In the genomic region with DNA sequence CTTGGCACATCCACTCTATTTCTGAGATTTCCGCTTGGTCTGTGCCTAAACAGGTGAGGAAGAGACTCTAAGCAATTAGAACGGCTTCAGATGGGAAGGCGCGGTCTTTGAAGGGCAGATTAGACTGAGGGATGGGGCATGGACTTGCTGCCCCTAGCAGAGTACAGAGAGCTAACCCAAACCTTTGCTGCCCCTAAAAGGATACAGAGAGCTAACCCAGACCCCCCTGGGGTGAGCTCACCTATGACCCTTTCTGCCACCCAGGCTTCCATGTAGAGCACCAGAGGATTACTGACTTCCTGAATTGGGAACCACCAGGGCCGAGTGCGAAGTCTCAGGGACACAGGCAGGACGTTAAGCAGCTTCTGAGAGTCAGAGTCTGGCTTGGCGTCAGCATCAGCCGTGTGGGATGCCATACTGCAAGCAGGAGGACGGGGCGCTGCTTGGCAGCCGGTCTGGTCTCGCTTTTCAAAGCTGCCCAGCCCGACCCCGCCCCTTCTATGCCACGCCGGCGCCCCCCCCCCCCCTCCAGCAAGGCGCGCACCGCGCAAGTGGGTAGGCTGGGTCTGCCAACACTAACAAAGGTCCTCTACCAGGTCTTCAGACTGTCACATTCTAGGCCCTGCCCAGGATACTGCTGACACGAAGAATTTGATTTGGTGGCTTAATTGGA, we compare ENCODE assay signal across 9 mouse cellular contexts. TPM values are rescaled to one million over a fixed set of nuclear protein-coding genes. Genes with fewer than 3 reads are reported as not detected.
DNase-seq lines count a peak whose midpoint lies in the region; ATAC-seq lines count a peak whose summit lies in the region.
"Had no signal": no experiment of that assay in that cellular context is flagged by ENCODE, and none has a peak within 500 bp of the region (broad histone marks: within the 10 kb centered on the region; RNA-seq: fewer than 3 reads in every experiment).

A gene (minus strand): TSS at position 613 of the 673 bp plus-strand sequence.

- H3K27ac ChIP-seq in hindbrain, embryonic 13.5 days: no peak within 1 kb of the TSS; the same call in 1 of the 2 replicates
- H3K27ac ChIP-seq in liver, embryonic 16.5 days (ENCODE audit: low read length): no peak within 1 kb of the TSS

- peak within 1 kb of the TSS; percentile 41 for H3K4me3 ChIP-seq in hindbrain, embryonic 13.5 days
- H3K4me3 ChIP-seq in liver, embryonic 16.5 days (ENCODE audit: low read depth, low read length): no peak within 1 kb of the TSS

- H3K27me3 ChIP-seq in hindbrain, embryonic 13.5 days: peaks cover 3% of the 10 kb centered on the region; the same call in 1 of the 2 replicates
- H3K27me3 ChIP-seq in liver, embryonic 16.5 days (ENCODE audit: control insufficient read depth, insufficient read depth, low read depth, low read length): peaks cover 4% of the 10 kb centered on the region

- H3K36me3 ChIP-seq in hindbrain, embryonic 13.5 days: no peaks in the 10 kb centered on the region
- H3K36me3 ChIP-seq in liver, embryonic 16.5 days (ENCODE audit: control insufficient read depth, insufficient read depth): no peaks in the 10 kb centered on the region
- H3K36me3 ChIP-seq: G1E had no signal

- WGBS in hindbrain, embryonic 13.5 days: 6% methylated on average over 21 of the region's 23 CpGs
- WGBS in liver, embryonic 16.5 days (ENCODE audit: insufficient replicate concordance): 6% methylated on average over 23 of the region's 23 CpGs

- H3K4me1 ChIP-seq in hindbrain, embryonic 13.5 days (replicated peaks): peaks cover 14% of the 10 kb centered on the region
- no peaks in the 10 kb centered on the region for H3K4me1 ChIP-seq in liver, embryonic 16.5 days (ENCODE audit: control insufficient read depth, low read depth, low read length)

- H3K9me3 ChIP-seq in hindbrain, embryonic 13.5 days: no peaks in the 10 kb centered on the region
- H3K9me3 ChIP-seq in liver, embryonic 16.5 days (replicated peaks; ENCODE audit: control insufficient read depth, low read length): no peaks in the 10 kb centered on the region
- H3K9me3 ChIP-seq: G1E had no signal

- ATAC-seq in hindbrain, embryonic 13.5 days (ENCODE audit: low FRiP score): peak; percentile 95
- no peak for ATAC-seq in liver, embryonic 16.5 days (ENCODE audit: low read depth)

- peak within 1 kb of the TSS; percentile 68 for H3K4me2 ChIP-seq in hindbrain, embryonic 13.5 days
- H3K4me2 ChIP-seq in liver, embryonic 16.5 days (ENCODE audit: low read depth, low read length): peak within 1 kb of the TSS; percentile 18; the same call in 1 of the 2 replicates

- peak within 1 kb of the TSS; percentile 67 for H3K9ac ChIP-seq in hindbrain, embryonic 13.5 days
- H3K9ac ChIP-seq in liver, embryonic 16.5 days (ENCODE audit: low read depth, low read length): no peak within 1 kb of the TSS

- DNase-seq in frontal cortex, postnatal 10 days (ENCODE audit: low spot score in 2 of 2): peak; percentile 6 to 8
- no peak for DNase-seq in frontal cortex, postnatal 25 days (ENCODE audit: low spot score in 2 of 2)
- DNase-seq in thymus, postnatal 0 days (ENCODE audit: low spot score): peak; percentile 14
- DNase-seq in thymus, postnatal 25 days: no peak
- peak; percentile 68 for DNase-seq in retina, embryonic 14.5 days (ENCODE audit: low spot score)
- DNase-seq in ovary, postnatal 14 days (ENCODE audit: low spot score): no peak

RNA-seq across cellular contexts. Expression of the gene that starts here (rescaled TPM):
- 1.6 and 1.8 TPM in 2 replicates for polyA plus RNA-seq in thymus, postnatal 0 days (2015; fragmentation: Nextera tagmentation; extraction: Ambion mirVana)
- 5.5 and 7.9 TPM in 2 replicates for polyA plus RNA-seq in hindbrain, embryonic 13.5 days (2015; fragmentation: Nextera tagmentation; extraction: Ambion mirVana)
- polyA plus RNA-seq in liver, embryonic 16.5 days (2015; fragmentation: Nextera tagmentation; extraction: Ambion mirVana): 0.06 TPM in 1 of 2 replicates, not detected in the other
- polyA plus RNA-seq: G1E had no signal

Comparison
In these comparisons a context has a peak if more than half of its experiments do, and no peak if none do; other contexts are left out.
1. DNase-seq: peak in frontal cortex, postnatal 10 days (2 of 2), thymus, postnatal 0 days (single experiment) and retina, embryonic 14.5 days (single experiment); none in frontal cortex, postnatal 25 days (0 of 2), thymus, postnatal 25 days (single experiment) and ovary, postnatal 14 days (single experiment).